Mouse (Mus musculus) olfactory bulb, adult 2 months (tissue): ENCODE results near the gene Dpf1.

Experiments used
- CTCF ChIP-seq: fragments of 200-500 bp; IDR thresholded peaks from 2 replicates; pipeline ENCODE4 v1.5.1; 2012; ENCODE audit warnings: low read depth, mild to moderate bottlenecking, low read length, moderate library complexity; ENCODE audit not compliant: insufficient read depth
- POLR2A ChIP-seq: fragments of 200-500 bp; IDR thresholded peaks from 2 replicates; pipeline ENCODE4 v1.6.1; 2012; ENCODE audit warnings: mild to moderate bottlenecking, low read depth, low read length, moderate library complexity; ENCODE audit not compliant: insufficient read depth

GRCm38 (mm10) chr7:29282074-29282554 lies 21.6 kb upstream of the Dpf1 start:
- TF ChIP-seq CTCF (no peak), POLR2A (no peak)
